Mouse (Mus musculus) ES-E14 (cell line): ENCODE measurements around the gene Hhipl1. TPM values are rescaled to one million over a fixed set of nuclear protein-coding genes. Genes with fewer than 3 reads are reported as not detected.

Experiments used
- DNase-seq: peaks from one replicate; pipeline ENCODE4 v3.0.0-alpha.2; 2013; ENCODE audit warnings: low read depth, low spot score
- H3K27ac ChIP-seq: 2 replicates; pipeline ENCODE4 v1.5.1; 2012; ENCODE audit warnings: low read depth, mild to moderate bottlenecking, low read length, moderate library complexity, mixed read lengths; ENCODE audit not compliant: poor library complexity, insufficient read depth, severe bottlenecking
- H3K36me3 ChIP-seq: 2 replicates; pipeline ENCODE4 v1.6.1; 2012; ENCODE audit warnings: mild to moderate bottlenecking, low read length, moderate library complexity, mixed read lengths; ENCODE audit not compliant: control insufficient read depth, poor library complexity, insufficient read depth, severe bottlenecking
- H3K4me1 ChIP-seq, 2 experiments: fragments of 150-350 bp in 1 of 2; sonication (generic) in 1 of 2; 2 replicates each; pipeline ENCODE4 v1.6.1; 2012; ENCODE audit warnings: low read length in 2 of 2, mild to moderate bottlenecking in 1 of 2, mixed read lengths in 1 of 2; ENCODE audit not compliant: control insufficient read depth in 2 of 2, insufficient read depth in 2 of 2, poor library complexity in 1 of 2
- H3K4me3 ChIP-seq, 2 experiments: fragments of 150-350 bp in 1 of 2; sonication (generic) in 1 of 2; 2 replicates each; pipeline ENCODE4 v1.5.1; 2012; ENCODE audit warnings: low read length in 2 of 2, low read depth in 1 of 2, mild to moderate bottlenecking in 1 of 2, mixed read lengths in 1 of 2; ENCODE audit not compliant: insufficient read depth in 1 of 2, poor library complexity in 1 of 2, severe bottlenecking in 1 of 2
- H3K9ac ChIP-seq: 2 replicates; pipeline ENCODE4 v1.6.1; 2012; ENCODE audit warnings: low read depth, mild to moderate bottlenecking, low read length, mixed read lengths; ENCODE audit not compliant: poor library complexity, insufficient read depth, severe bottlenecking
- H3K9me3 ChIP-seq: fragments of 150-350 bp; sonication (generic); 2 replicates; pipeline ENCODE4 v1.6.1; 2012; ENCODE audit warnings: low read depth, mild to moderate bottlenecking, low read length; ENCODE audit not compliant: control insufficient read depth, insufficient read depth
- CHD2 ChIP-seq: IDR thresholded peaks from 2 replicates; pipeline ENCODE4 v1.6.1; 2014; ENCODE audit warnings: mild to moderate bottlenecking, low read depth, low read length, inconsistent platforms
- HCFC1 ChIP-seq: IDR thresholded peaks from 2 replicates; pipeline ENCODE4 v1.6.1; 2012; ENCODE audit warnings: low read length, inconsistent platforms, borderline replicate concordance; ENCODE audit not compliant: insufficient read depth
- MAFK ChIP-seq: IDR thresholded peaks from 2 replicates; pipeline ENCODE4 v1.6.1; 2014; ENCODE audit warnings: mild to moderate bottlenecking, low read depth, low read length, inconsistent platforms; ENCODE audit not compliant: insufficient read depth
- ZC3H11A ChIP-seq: IDR thresholded peaks from 2 replicates; pipeline ENCODE4 v1.6.1; 2012; ENCODE audit warnings: low read depth, mild to moderate bottlenecking, inconsistent platforms, low read length, borderline replicate concordance
- ZNF384 ChIP-seq: IDR thresholded peaks from 2 replicates; pipeline ENCODE4 v1.6.1; 2012; ENCODE audit warnings: low read depth, low read length, inconsistent platforms
- in situ Hi-C, 2 experiments: fragments of 600-800 bp; cut with MboI; formaldehyde crosslinking; loops; one replicate each; pipeline ENCODE4 v1.15.1; 2025; ENCODE audit warnings: low sequenced_read_pairs in 2 of 2, inconsistent platforms in 1 of 2; ENCODE audit not compliant: unreplicated experiment in 2 of 2
- total RNA-seq: library from RNA; depleted of rRNA; stranded (reverse); fragments of 300-350 nt; gene quantifications from 2 replicates; pipeline ENCODE4 v1.2.3, GENCODE M21; 2012

Hhipl1 gene
- total RNA-seq, 1 experiment = 1.0 TPM

- Histone ChIP-seq H3K36me3 (no peaks in the 10 kb centered on the region), H3K27ac (no peak overlapping the region), H3K9me3 (no peaks in the 10 kb centered on the region), H3K4me1 (peaks cover 0 to 11% of the 10 kb centered on the region in 2 experiments; a peak in 2 of 4 replicates), H3K9ac (0 out of 2 replicates have a peak overlapping the region, but pooled peaks have one; percentile 38), H3K4me3 (peak overlapping the region; percentile 68 to 82)
- no peak for DNase-seq
- in situ Hi-C loops = no loop called here
- TF ChIP-seq ZC3H11A (no peak), HCFC1 (no peak), MAFK (no peak), CHD2 (no peak), ZNF384 (no peak)
Observed at GRCm38 (mm10) chr12:108334529-108334928, 28.5 kb downstream of the Hhipl1 start.

- H3K4me1 ChIP-seq = peaks cover 0 to 6% of the 10 kb centered on the region in 2 experiments; a peak in 1 of 4 replicates
- in situ Hi-C loops = no loop called here
- H3K4me3 ChIP-seq = peak overlapping the region in 1 of 2 experiments; percentile 46; a peak in 1 of 4 replicates
- H3K9me3 ChIP-seq = no peaks in the 10 kb centered on the region
- H3K9ac ChIP-seq = no peak overlapping the region
- DNase-seq = peak; percentile 69
- no peak overlapping the region for H3K27ac ChIP-seq
- TF ChIP-seq HCFC1 (no peak), ZNF384 (no peak), CHD2 (no peak), ZC3H11A (no peak), MAFK (no peak)
- H3K36me3 ChIP-seq = no peaks in the 10 kb centered on the region
Observed at GRCm38 (mm10) chr12:108338572-108339190, 32.6 kb downstream of the Hhipl1 start.

GRCm38 (mm10) chr12:108348151-108348550 is 42.1 kb downstream of the Hhipl1 start:
- TF ChIP-seq MAFK (no peak), CHD2 (no peak), ZC3H11A (no peak), HCFC1 (no peak), ZNF384 (no peak)
- H3K27ac ChIP-seq = no peak overlapping the region
- H3K4me1 ChIP-seq = no peaks in the 10 kb centered on the region
- H3K36me3 ChIP-seq = no peaks in the 10 kb centered on the region
- H3K9ac ChIP-seq = no peak overlapping the region
- in situ Hi-C loops = no loop called here
- no peak overlapping the region for H3K4me3 ChIP-seq
- DNase-seq = no peak
- no peaks in the 10 kb centered on the region for H3K9me3 ChIP-seq

- in situ Hi-C loops = no loop called here
- Histone ChIP-seq H3K36me3 (no peaks in the 10 kb centered on the region), H3K9me3 (no peaks in the 10 kb centered on the region), H3K9ac (no peak overlapping the region), H3K27ac (no peak overlapping the region), H3K4me1 (no peaks in the 10 kb centered on the region), H3K4me3 (no peak overlapping the region)
- TF ChIP-seq ZNF384 (no peak), MAFK (no peak), ZC3H11A (no peak), HCFC1 (no peak), CHD2 (no peak)
- DNase-seq = no peak
Observed at GRCm38 (mm10) chr12:108349026-108349425, 43.0 kb downstream of the Hhipl1 start.
